Mouse (Mus musculus): Measurements from ENCODE around the gene Brap.

GRCm38 (mm10) chr5:121660897-121661254, 513 bp downstream of the Brap start:
- TF ChIP-seq CTCF (IDR thresholded peaks at IDR 0.05; ENCODE audit: extremely low read depth, insufficient read depth, insufficient read length, insufficient replicate concordance) (no peak), POLR2A (IDR thresholded peaks at IDR 0.05; ENCODE audit: low read depth, low read length) (no peak)

Measured in spleen, adult 2 months (tissue).